Comparison of ENCODE assay signal across 8 mouse cellular contexts in genomic region chr6:125467301-125467715, GRCm38 (mm10). TPM values are rescaled to one million over a fixed set of nuclear protein-coding genes. Genes with fewer than 3 reads are reported as not detected.
DNase-seq lines count a peak whose midpoint lies in the region; ATAC-seq and TF ChIP-seq lines count a peak whose summit lies in the region.

No protein-coding gene starts in this region.

- no peak for TF ChIP-seq POLR2A in lung, adult 2 months (IDR thresholded peaks at IDR 0.05; ENCODE audit: borderline replicate concordance, extremely low read depth, low read depth, low read length)
- peak; percentile 13 for TF ChIP-seq POLR2A in myocyte (IDR thresholded peaks at IDR 0.05; ENCODE audit: insufficient read length, low read depth)

- H3K36me3 ChIP-seq in lung, embryonic 16.5 days (ENCODE audit: control insufficient read depth, insufficient read depth, low read length): peaks cover 4% of the 10 kb centered on the region
- no peaks in the 10 kb centered on the region for H3K36me3 ChIP-seq in heart, embryonic 11.5 days (ENCODE audit: control insufficient read depth, insufficient read depth, low read length)
- peaks cover 17% of the 10 kb centered on the region for H3K36me3 ChIP-seq in myocyte (ENCODE audit: control insufficient read depth, insufficient read depth)
- H3K36me3 ChIP-seq in stomach, postnatal 0 days (ENCODE audit: control insufficient read depth, insufficient read depth, low read length): 0 out of 2 replicates have a peak, but pooled peaks cover 1% of the 10 kb centered on the region

- H3K9ac ChIP-seq in lung, embryonic 16.5 days (ENCODE audit: low read length): no peak overlapping the region
- 0 out of 2 replicates have a peak overlapping the region, but pooled peaks have one; percentile 34 for H3K9ac ChIP-seq in heart, embryonic 11.5 days (ENCODE audit: low read depth, low read length)
- no peak overlapping the region for H3K9ac ChIP-seq in stomach, postnatal 0 days (ENCODE audit: low read length)

- TF ChIP-seq CTCF in lung, adult 2 months (IDR thresholded peaks at IDR 0.05; ENCODE audit: insufficient read depth, low read length): no peak
- peak; percentile 61 for TF ChIP-seq CTCF in stomach, postnatal 0 days (IDR thresholded peaks at IDR 0.05; ENCODE audit: low read depth)

- H3K27me3 ChIP-seq in lung, embryonic 16.5 days (ENCODE audit: control insufficient read depth, insufficient read depth, low read depth, low read length): no peaks in the 10 kb centered on the region
- H3K27me3 ChIP-seq in heart, embryonic 11.5 days (ENCODE audit: control insufficient read depth, insufficient read depth, low read length): no peaks in the 10 kb centered on the region; the same call in none of the 2 replicates
- no peaks in the 10 kb centered on the region for H3K27me3 ChIP-seq in myocyte (ENCODE audit: control insufficient read depth, insufficient read depth, insufficient read length)
- no peaks in the 10 kb centered on the region for H3K27me3 ChIP-seq in stomach, postnatal 0 days (ENCODE audit: control insufficient read depth, insufficient read depth, low read length)

- H3K4me2 ChIP-seq in lung, embryonic 16.5 days (ENCODE audit: low read depth, low read length): no peak overlapping the region
- H3K4me2 ChIP-seq in heart, embryonic 11.5 days: no peak overlapping the region
- H3K4me2 ChIP-seq in myocyte (ENCODE audit: low read depth): no peak overlapping the region
- no peak overlapping the region; the same call in 1 of the 2 replicates for H3K4me2 ChIP-seq in stomach, postnatal 0 days (replicated peaks; ENCODE audit: low read depth)

- WGBS in lung, embryonic 16.5 days: 71% methylated on average over 16 of the region's 16 CpGs
- 66% methylated on average over 16 of the region's 16 CpGs for WGBS in lung, adult 2 months
- 68% methylated on average over 16 of the region's 16 CpGs for WGBS in heart, embryonic 11.5 days (ENCODE audit: insufficient replicate concordance)
- WGBS in stomach, postnatal 0 days: 65% methylated on average over 16 of the region's 16 CpGs

- no peak overlapping the region for H3K4me3 ChIP-seq in lung, embryonic 16.5 days (ENCODE audit: low read length)
- no peak overlapping the region for H3K4me3 ChIP-seq in lung, adult 2 months (replicated peaks; ENCODE audit: extremely low read depth, low read depth, low read length)
- no peak overlapping the region for H3K4me3 ChIP-seq in heart, embryonic 11.5 days (ENCODE audit: low read depth, low read length)
- H3K4me3 ChIP-seq in myocyte: no peak overlapping the region
- no peak overlapping the region for H3K4me3 ChIP-seq in stomach, postnatal 0 days (ENCODE audit: low read depth, low read length)

- peaks cover 7% of the 10 kb centered on the region for H3K4me1 ChIP-seq in lung, embryonic 16.5 days (replicated peaks; ENCODE audit: control insufficient read depth, insufficient read depth, low read length)
- H3K4me1 ChIP-seq in lung, adult 2 months (ENCODE audit: control insufficient read depth, insufficient read depth, low read length): peaks cover 22% of the 10 kb centered on the region
- H3K4me1 ChIP-seq in heart, embryonic 11.5 days (ENCODE audit: control insufficient read depth, insufficient read depth, low read length): peaks cover 32% of the 10 kb centered on the region
- peaks cover 13% of the 10 kb centered on the region; the same call in 1 of the 2 replicates for H3K4me1 ChIP-seq in stomach, postnatal 0 days (replicated peaks; ENCODE audit: control insufficient read depth, insufficient read depth)

- TF ChIP-seq EP300 in stomach, postnatal 0 days (optimal IDR thresholded peaks at IDR 0.05): no peak

- H3K9me3 ChIP-seq in lung, embryonic 16.5 days (ENCODE audit: control insufficient read depth, low read length): no peaks in the 10 kb centered on the region
- no peaks in the 10 kb centered on the region for H3K9me3 ChIP-seq in heart, embryonic 11.5 days (replicated peaks; ENCODE audit: control insufficient read depth, low read length)
- no peaks in the 10 kb centered on the region for H3K9me3 ChIP-seq in stomach, postnatal 0 days (ENCODE audit: control insufficient read depth, low read length)

- no peak overlapping the region for H3ac ChIP-seq in myocyte (ENCODE audit: control insufficient read depth, insufficient read length)

- no peak for DNase-seq in lung, adult 2 months
- DNase-seq in cerebellum, postnatal 25 days: peak; percentile 50 to 63
- peak; percentile 65 to 85 for DNase-seq in layer of hippocampus, postnatal 14 days (ENCODE audit: low spot score in 2 of 2)
- peak; percentile 65 for DNase-seq in stomach, postnatal 0 days (ENCODE audit: low spot score)
- DNase-seq in adrenal gland, adult 8-10 months: no peak

- no peak overlapping the region for H3K27ac ChIP-seq in lung, embryonic 16.5 days (ENCODE audit: low read length)
- peak overlapping the region; percentile 54; the same call in 1 of the 2 replicates for H3K27ac ChIP-seq in heart, embryonic 11.5 days (ENCODE audit: low read depth, low read length)
- H3K27ac ChIP-seq in stomach, postnatal 0 days (replicated peaks): peak overlapping the region; percentile 87

- peaks cover 7% of the 10 kb centered on the region for H3K79me2 ChIP-seq in myocyte (ENCODE audit: control insufficient read depth, insufficient read depth)

- ATAC-seq in lung, embryonic 16.5 days (ENCODE audit: low read depth): peak; percentile 32; the same call in 1 of the 2 replicates
- ATAC-seq in heart, embryonic 11.5 days (replicated peaks; ENCODE audit: insufficient number of reproducible peaks, low FRiP score, low TSS enrichment): no peak
- peak; percentile 76 for ATAC-seq in stomach, postnatal 0 days (ENCODE audit: low FRiP score, low TSS enrichment)

TF ChIP-seq in myocyte, 11 proteins besides CTCF, POLR2A, EP300 and RAD21:
- TF ChIP-seq USF1 (IDR thresholded peaks at IDR 0.05; ENCODE audit: low read depth) (no peak), TCF12 (IDR thresholded peaks at IDR 0.05; ENCODE audit: insufficient read depth, poor library complexity, severe bottlenecking) (no peak), SRF (IDR thresholded peaks at IDR 0.05; ENCODE audit: control insufficient read depth, insufficient read length, low read depth) (no peak), POLR2AphosphoS2 (IDR thresholded peaks at IDR 0.05; ENCODE audit: insufficient read length, low read depth) (no peak), E2F4 (IDR thresholded peaks at IDR 0.05; ENCODE audit: insufficient read depth) (no peak), TCF3 (IDR thresholded peaks at IDR 0.05; ENCODE audit: insufficient read length, low read depth) (no peak), REST (IDR thresholded peaks at IDR 0.05; ENCODE audit: insufficient read depth, insufficient read length) (no peak), MAX (IDR thresholded peaks at IDR 0.05; ENCODE audit: low read depth) (no peak), MYOD1 (IDR thresholded peaks at IDR 0.05; ENCODE audit: control insufficient read depth in 1 of 3, insufficient read length in 2 of 3, low read depth in 2 of 3) (peak in 1 of 3 experiments; percentile 19), CEBPB (IDR thresholded peaks at IDR 0.05; ENCODE audit: insufficient read depth, poor library complexity, severe bottlenecking) (no peak), MYOG (IDR thresholded peaks at IDR 0.05; ENCODE audit: control insufficient read depth in 1 of 3, insufficient read depth in 1 of 3, insufficient read length in 2 of 3, low read depth in 2 of 3) (peak in 2 of 3 experiments; percentile 20 to 34)

RNA-seq across cellular contexts. Expression of gene Cd9, which starts 27.3 kb away (rescaled TPM):
- polyA plus RNA-seq in lung, embryonic 16.5 days (2015; fragmentation: Nextera tagmentation; extraction: Ambion mirVana): 356 and 405 TPM in 2 replicates
- polyA plus RNA-seq in lung, adult 2 months (2012; rRNA removed): 405 and 537 TPM in 2 replicates
- polyA plus RNA-seq in heart, embryonic 11.5 days (2014; fragmentation: Nextera tagmentation; extraction: Ambion mirVana): 70.9 and 80.8 TPM in 2 replicates
- total RNA-seq in layer of hippocampus, postnatal 14 days (2021): 100 to 1,000 TPM; 103 to 117 TPM
- 216 TPM for polyA plus RNA-seq in myocyte (2012; fragmentation: generic; extraction: Trizol)
- polyA plus RNA-seq in stomach, postnatal 0 days (2015; fragmentation: Nextera tagmentation; extraction: Ambion mirVana): 487 and 500 TPM in 2 replicates
- total RNA-seq in adrenal gland, adult 8-10 months (2022): 100 to 1,000 TPM; 108 to 171 (median 144) TPM

Comparison
In these comparisons a context has a peak if more than half of its experiments do, and no peak if none do; other contexts are left out.
1. DNase-seq: peak in cerebellum, postnatal 25 days (2 of 2), layer of hippocampus, postnatal 14 days (2 of 2) and stomach, postnatal 0 days (single experiment); none in lung, adult 2 months (single experiment) and adrenal gland, adult 8-10 months (single experiment).